Mouse (Mus musculus): ENCODE measurements around the gene Xdh. TPM values are rescaled to one million over a fixed set of nuclear protein-coding genes. Genes with fewer than 3 reads are reported as not detected.
A peak's percentile ranks its signal among the peaks of the same experiment; 100 is the strongest.

Xdh gene
- total RNA-seq (2012; rRNA removed): 2.0 TPM in 2 replicates
- polyA plus RNA-seq (2012; ENCODE audit: insufficient read depth in 1 of 2, insufficient read length in 2 of 2, low read depth in 1 of 2, low replicate concordance in 2 of 2, missing spikeins in 1 of 2): 10 to 100 TPM in 1 of 2 experiments, not detected in 1; 14.5 TPM

GRCm38 (mm10) chr17:73950062-73950735, at the start of gene Xdh:
Xdh (minus strand) TSS chr17:73950196.
- Histone ChIP-seq H3K4me3 (ENCODE audit: control insufficient read depth in 1 of 2, insufficient read depth in 1 of 2, low read depth in 2 of 2, low read length in 2 of 2) (peak within 1 kb of the TSS; percentile 9 to 16; a peak in 2 of 4 replicates), H3K36me3 (ENCODE audit: control insufficient read depth in 1 of 2, insufficient read depth in 2 of 2, low read length in 2 of 2) (no peaks in the 10 kb centered on the region), H3K27me3 (ENCODE audit: control insufficient read depth in 1 of 2, insufficient read depth in 2 of 2, low read length in 2 of 2) (no peaks in the 10 kb centered on the region; a peak in 1 of 4 replicates), H3K79me2 (ENCODE audit: control insufficient read depth, insufficient read depth, low read length, poor library complexity) (no peaks in the 10 kb centered on the region), H3K4me1 (ENCODE audit: control insufficient read depth in 1 of 2, insufficient read depth in 2 of 2, low read length in 2 of 2) (no peaks in the 10 kb centered on the region), H3K9me3 (replicated peaks; ENCODE audit: insufficient read depth, low read length) (no peaks in the 10 kb centered on the region), H3K9ac (ENCODE audit: control insufficient read depth, low read depth, low read length, poor library complexity, severe bottlenecking) (no peak within 1 kb of the TSS), H3K27ac (ENCODE audit: control insufficient read depth, low read depth, low read length) (no peak within 1 kb of the TSS)
- TF ChIP-seq NRF1 (IDR thresholded peaks at IDR 0.05; ENCODE audit: insufficient read depth, low read depth, low read length, poor library complexity, severe bottlenecking): no peak
- TF ChIP-seq ZC3H11A (IDR thresholded peaks at IDR 0.05; ENCODE audit: low read depth, low read length): no peak
- TF ChIP-seq JUND (IDR thresholded peaks at IDR 0.05; ENCODE audit: low read depth, low read length): no peak
- TF ChIP-seq MYB (IDR thresholded peaks at IDR 0.05; ENCODE audit: low read depth, low read length): no peak
- no peak for TF ChIP-seq ZNF384 (IDR thresholded peaks at IDR 0.05; ENCODE audit: low read depth, low read length)
- TF ChIP-seq MXI1 (IDR thresholded peaks at IDR 0.05; ENCODE audit: low read depth, low read length): no peak
- no peak for TF ChIP-seq UBTF (IDR thresholded peaks at IDR 0.05; ENCODE audit: borderline replicate concordance, insufficient read depth, low read depth, low read length)
- DNase-seq (ENCODE audit: low read depth, low spot score): peak; percentile 57

- H3K79me2 ChIP-seq (ENCODE audit: control insufficient read depth, insufficient read depth, low read length, poor library complexity): no peaks in the 10 kb centered on the region
- no peaks in the 10 kb centered on the region for H3K4me1 ChIP-seq (ENCODE audit: control insufficient read depth in 1 of 2, insufficient read depth in 2 of 2, low read length in 2 of 2)
- H3K4me3 ChIP-seq (ENCODE audit: control insufficient read depth in 1 of 2, insufficient read depth in 1 of 2, low read depth in 2 of 2, low read length in 2 of 2): no peak overlapping the region
- no peaks in the 10 kb centered on the region for H3K9me3 ChIP-seq (replicated peaks; ENCODE audit: insufficient read depth, low read length)
- no peaks in the 10 kb centered on the region for H3K36me3 ChIP-seq (ENCODE audit: control insufficient read depth in 1 of 2, insufficient read depth in 2 of 2, low read length in 2 of 2)
- H3K27me3 ChIP-seq (ENCODE audit: control insufficient read depth in 1 of 2, insufficient read depth in 2 of 2, low read length in 2 of 2): no peaks in the 10 kb centered on the region
- no peak overlapping the region for H3K27ac ChIP-seq (ENCODE audit: control insufficient read depth, low read depth, low read length)
- no peak overlapping the region for H3K9ac ChIP-seq (ENCODE audit: control insufficient read depth, low read depth, low read length, poor library complexity, severe bottlenecking)
- DNase-seq (ENCODE audit: low read depth, low spot score): no peak
- TF ChIP-seq ETS1 (IDR thresholded peaks at IDR 0.05; ENCODE audit: low read depth, low read length): no peak
- no peak for TF ChIP-seq POLR2AphosphoS5 (IDR thresholded peaks at IDR 0.05; ENCODE audit: borderline replicate concordance, low read depth, low read length)
- TF ChIP-seq ZNF384 (IDR thresholded peaks at IDR 0.05; ENCODE audit: low read depth, low read length): no peak
- no peak for TF ChIP-seq ZMIZ1 (IDR thresholded peaks at IDR 0.05; ENCODE audit: low read depth, low read length)
- TF ChIP-seq KAT2A (conservative IDR thresholded peaks at IDR 0.05; ENCODE audit: low read depth, low read length): no peak
- no peak for TF ChIP-seq TAL1 (IDR thresholded peaks at IDR 0.05; ENCODE audit: low read length)
- TF ChIP-seq MEF2A (IDR thresholded peaks at IDR 0.05; ENCODE audit: extremely low read depth, insufficient replicate concordance, low read depth, low read length, poor library complexity, severe bottlenecking): no peak
- TF ChIP-seq TCF12 (IDR thresholded peaks at IDR 0.05; ENCODE audit: low read depth, low read length): no peak
- TF ChIP-seq USF2 (IDR thresholded peaks at IDR 0.05; ENCODE audit: borderline replicate concordance in 1 of 2, insufficient read depth in 1 of 2, low read depth in 1 of 2, low read length in 2 of 2): no peak
- no peak for TF ChIP-seq BHLHE40 (IDR thresholded peaks at IDR 0.05; ENCODE audit: borderline replicate concordance, low read depth, low read length)
- no peak for TF ChIP-seq MAFK (IDR thresholded peaks at IDR 0.05; ENCODE audit: borderline replicate concordance, low read depth, low read length)
- no peak for TF ChIP-seq GATA1 (IDR thresholded peaks at IDR 0.05; ENCODE audit: low read depth, low read length)
Measured at GRCm38 (mm10) chr17:73995907-73996645, 46.1 kb upstream of the Xdh start.
